Mouse (Mus musculus) A20 (cell line): ENCODE results near the gene Hsf2bp.

Experiments
- DNase-seq: peaks from one replicate; pipeline ENCODE4 v3.0.0-alpha.2; 2011; ENCODE audit warnings: low read depth, low spot score

Hsf2bp gene

DNA sequence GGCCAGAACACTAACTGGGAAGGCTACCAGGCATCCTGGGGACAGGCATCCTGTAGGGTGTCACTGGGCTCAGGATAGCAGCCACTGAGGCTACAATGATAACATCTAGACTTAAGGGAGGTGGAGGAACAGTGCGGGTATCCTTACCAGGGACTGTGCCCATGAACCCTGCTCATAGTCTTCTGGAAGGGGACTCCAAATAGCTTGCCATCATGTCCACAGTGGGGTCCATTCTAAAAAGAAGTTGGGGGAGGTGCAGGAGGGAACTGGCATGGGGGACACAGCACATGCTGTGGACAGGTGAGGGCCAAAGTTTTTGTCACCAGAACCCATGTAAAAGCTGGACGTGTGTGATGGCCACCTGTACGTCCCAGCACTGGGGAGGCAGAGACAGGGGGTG, 129.7 kb downstream of the Hsf2bp start:
- DNase-seq = no peak

DNA sequence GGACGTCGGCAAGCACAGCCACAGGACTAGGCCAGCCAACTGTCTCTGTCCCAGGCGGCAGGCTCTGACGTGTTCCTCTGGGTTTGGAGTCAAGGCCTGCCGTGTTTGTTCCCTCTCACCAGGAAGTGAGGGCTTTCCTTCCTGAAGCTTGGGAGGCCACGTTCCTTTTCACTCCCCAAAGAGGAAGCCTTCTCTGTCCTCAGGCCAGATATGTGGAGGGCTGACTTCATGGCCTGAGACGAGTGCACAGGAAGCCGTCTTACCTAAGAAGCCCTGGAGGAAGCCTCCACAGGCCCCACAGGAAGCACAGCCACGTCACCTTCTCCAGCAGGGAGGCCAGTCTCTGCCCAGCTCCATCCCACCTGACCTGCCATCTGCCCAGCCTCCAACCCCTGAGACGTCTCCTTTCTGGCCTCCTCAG, 130.3 kb downstream of the Hsf2bp start:
- no peak for DNase-seq

DNA sequence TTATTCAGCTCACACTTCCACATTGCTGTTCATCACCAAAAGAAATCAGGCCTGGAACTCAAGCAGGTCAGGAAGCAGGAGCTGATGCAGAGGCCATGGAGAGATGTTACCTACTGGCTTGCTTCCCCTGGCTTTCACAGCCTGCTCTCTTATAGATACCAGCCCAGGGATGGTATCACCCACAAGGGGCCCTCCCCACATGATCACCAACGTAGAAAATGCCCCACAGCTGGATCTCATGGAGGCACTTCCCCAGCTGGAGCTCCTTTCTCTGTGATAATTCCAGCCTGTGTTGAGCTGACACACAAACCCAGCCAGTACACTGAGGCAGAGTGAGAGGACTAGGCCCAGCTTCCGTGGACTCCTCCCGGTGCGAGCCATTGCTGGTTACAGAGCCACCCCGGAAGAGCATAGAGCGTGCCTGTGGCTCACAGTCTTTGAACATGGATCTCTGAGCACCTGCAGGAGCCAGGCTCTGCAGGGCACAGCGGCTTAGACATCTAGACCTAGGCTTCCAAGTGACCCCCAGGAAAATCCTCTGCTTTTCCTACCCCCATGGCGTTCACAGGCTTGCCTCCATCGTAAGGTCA, 130.9 kb downstream of the Hsf2bp start:
- no peak for DNase-seq

GRCm38 (mm10) chr17:31904036-31904435, 132.1 kb downstream of the Hsf2bp start:
- no peak for DNase-seq

- no peak for DNase-seq
These were observed 133.4 kb downstream of the Hsf2bp start for GRCm38 (mm10) chr17:31902630-31903198.

- no peak for DNase-seq
These were observed 134.5 kb downstream of the Hsf2bp start for GRCm38 (mm10) chr17:31901461-31902204.

- no peak for DNase-seq
These were observed 137.2 kb downstream of the Hsf2bp start for GRCm38 (mm10) chr17:31898941-31899340.

DNA sequence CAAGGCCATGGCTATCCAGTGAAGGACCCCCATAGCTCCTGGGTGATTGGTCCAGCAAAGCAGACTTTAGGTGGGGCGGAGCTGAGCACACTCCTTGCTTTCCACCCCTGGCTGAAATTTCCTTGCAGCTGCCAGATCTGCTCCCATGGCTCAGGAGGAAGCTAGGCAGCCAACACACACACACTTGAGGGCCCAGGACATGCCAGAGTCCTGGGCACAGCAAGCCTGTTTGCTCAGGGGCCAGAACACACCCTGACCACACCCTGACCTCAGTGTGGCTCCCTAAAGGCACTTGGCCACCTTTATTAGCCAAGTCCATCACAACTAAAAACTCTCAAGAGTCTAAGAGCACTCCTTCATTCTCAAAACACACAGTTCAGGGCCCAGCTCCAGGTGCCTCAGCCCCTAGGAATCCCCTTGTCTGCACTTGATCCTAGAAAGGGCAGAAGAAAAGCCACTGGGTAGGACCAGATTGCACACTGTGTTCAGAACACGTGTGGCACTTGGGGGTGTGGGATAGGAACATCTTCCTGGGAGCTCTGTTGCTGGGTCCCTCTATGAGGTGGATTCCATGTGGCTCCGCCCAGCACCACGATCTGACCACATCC, 138.9 kb downstream of the Hsf2bp start:
- DNase-seq = no peak

GRCm38 (mm10) chr17:31896751-31897150, 139.4 kb downstream of the Hsf2bp start:
- no peak for DNase-seq

DNA sequence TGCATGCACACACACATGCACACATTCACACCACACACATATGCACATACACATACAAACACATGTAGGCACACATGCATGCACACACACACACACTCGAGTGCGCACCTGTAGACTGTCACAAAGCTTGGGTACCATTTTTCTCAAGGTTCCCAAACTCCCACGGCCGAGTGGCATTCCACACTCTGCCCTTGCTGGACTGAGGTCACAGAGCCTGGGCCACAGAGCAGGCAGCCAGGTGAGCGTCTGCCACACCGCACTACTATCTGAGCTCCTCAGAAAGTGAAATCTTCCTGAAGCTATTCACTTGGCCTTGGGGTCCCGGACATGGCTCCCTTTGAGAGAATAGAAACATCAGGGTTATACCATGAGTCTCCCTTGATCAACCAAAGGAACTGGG, 139.8 kb downstream of the Hsf2bp start:
- DNase-seq = no peak
